Comparison of ENCODE assay signal across 32 mouse cellular contexts in genomic region chr16:20828996-20829731, GRCm38 (mm10).
DNase-seq lines count a peak whose midpoint lies in the region; ATAC-seq and TF ChIP-seq lines count a peak whose summit lies in the region.
"Had no signal": no experiment of that assay in that cellular context is flagged by ENCODE, and none has a peak within 500 bp of the region (broad histone marks: within the 10 kb centered on the region; RNA-seq: fewer than 3 reads in every experiment).

No protein-coding gene starts in this region.

- H3K9me3 ChIP-seq in intestine, embryonic 14.5 days (ENCODE audit: control insufficient read depth, low read length): no peaks in the 10 kb centered on the region
- no peaks in the 10 kb centered on the region for H3K9me3 ChIP-seq in intestine, embryonic 15.5 days
- peaks cover 2% of the 10 kb centered on the region for H3K9me3 ChIP-seq in CH12.LX (replicated peaks; ENCODE audit: low read length)
- no peaks in the 10 kb centered on the region for H3K9me3 ChIP-seq in limb, embryonic 13.5 days
- no peaks in the 10 kb centered on the region for H3K9me3 ChIP-seq in forebrain, embryonic 14.5 days (replicated peaks; ENCODE audit: control insufficient read depth, low read length)
- no peaks in the 10 kb centered on the region for H3K9me3 ChIP-seq in forebrain, embryonic 13.5 days (replicated peaks)
- no peaks in the 10 kb centered on the region for H3K9me3 ChIP-seq in hindbrain, embryonic 12.5 days (replicated peaks)
- H3K9me3 ChIP-seq: embryonic facial prominence, embryonic 12.5 days; heart, embryonic 13.5 days; stomach, embryonic 15.5 days had no signal

- TF ChIP-seq CTCF in CH12.LX (conservative IDR thresholded peaks at IDR 0.05 in 1 of 2, IDR thresholded peaks at IDR 0.05 in 1 of 2; ENCODE audit: low read depth in 2 of 2, low read length in 2 of 2): no peak

- H3K4me2 ChIP-seq in intestine, embryonic 14.5 days (ENCODE audit: low read length): no peak overlapping the region
- no peak overlapping the region for H3K4me2 ChIP-seq in intestine, embryonic 15.5 days (replicated peaks)
- H3K4me2 ChIP-seq in CH12.LX (ENCODE audit: insufficient read depth, low read depth, poor library complexity, severe bottlenecking): no peak overlapping the region
- no peak overlapping the region for H3K4me2 ChIP-seq in limb, embryonic 13.5 days (replicated peaks)
- H3K4me2 ChIP-seq in forebrain, embryonic 14.5 days (ENCODE audit: low read length): no peak overlapping the region
- no peak overlapping the region for H3K4me2 ChIP-seq in forebrain, embryonic 13.5 days
- H3K4me2 ChIP-seq in hindbrain, embryonic 12.5 days (replicated peaks): no peak overlapping the region
- H3K4me2 ChIP-seq: embryonic facial prominence, embryonic 12.5 days; heart, embryonic 13.5 days; liver, embryonic 11.5 days; stomach, embryonic 15.5 days had no signal

- DNase-seq in intestine, embryonic 14.5 days (ENCODE audit: low spot score): peak; percentile 34
- DNase-seq in CH12.LX (ENCODE audit: extremely low read depth): peak; percentile 67
- peak; percentile 93 for DNase-seq in R1 (ENCODE audit: low read depth, low spot score)
- no peak for DNase-seq in forebrain, embryonic 14.5 days (ENCODE audit: low spot score)
- DNase-seq: adrenal gland, adult 2 months; adrenal gland, postnatal 36 days; cerebellum, adult 2 months; cerebellum, postnatal 14 days; gastrocnemius, adult 2 months; gastrocnemius, postnatal 36 days; heart, adult 2 months; heart, postnatal 10 days; kidney, postnatal 14 days; layer of hippocampus, adult 9-11 months; liver, postnatal 0 days; lung, postnatal 10 days; midbrain, embryonic 14.5 days; right cerebral cortex, adult 18-20 months; thymus, adult 18-20 months; thymus, postnatal 25 days had no signal

- TF ChIP-seq POLR2A in CH12.LX (IDR thresholded peaks at IDR 0.05; ENCODE audit: low read depth, low read length): no peak

- no peak overlapping the region for H3K9ac ChIP-seq in intestine, embryonic 14.5 days (ENCODE audit: low read length)
- H3K9ac ChIP-seq in intestine, embryonic 15.5 days: no peak overlapping the region
- no peak overlapping the region for H3K9ac ChIP-seq in CH12.LX (ENCODE audit: insufficient read depth, low read depth)
- H3K9ac ChIP-seq in limb, embryonic 13.5 days: no peak overlapping the region
- no peak overlapping the region for H3K9ac ChIP-seq in forebrain, embryonic 14.5 days (ENCODE audit: low read length)
- no peak overlapping the region for H3K9ac ChIP-seq in forebrain, embryonic 13.5 days
- H3K9ac ChIP-seq in hindbrain, embryonic 12.5 days: no peak overlapping the region
- H3K9ac ChIP-seq: embryonic facial prominence, embryonic 12.5 days; heart, embryonic 13.5 days; liver, postnatal 0 days; stomach, embryonic 15.5 days had no signal

- WGBS in intestine, embryonic 14.5 days: 89% methylated on average over 5 of the region's 5 CpGs
- 79% methylated on average over 5 of the region's 5 CpGs for WGBS in intestine, embryonic 15.5 days
- 76% methylated on average over 5 of the region's 5 CpGs for WGBS in limb, embryonic 13.5 days
- WGBS in forebrain, embryonic 14.5 days: 80% methylated on average over 5 of the region's 5 CpGs
- WGBS in forebrain, embryonic 13.5 days: 81% methylated on average over 5 of the region's 5 CpGs
- WGBS in hindbrain, embryonic 12.5 days: 77% methylated on average over 5 of the region's 5 CpGs

- H3K36me3 ChIP-seq in intestine, embryonic 14.5 days (ENCODE audit: control insufficient read depth, insufficient read depth, low read length): no peaks in the 10 kb centered on the region
- H3K36me3 ChIP-seq in intestine, embryonic 15.5 days: no peaks in the 10 kb centered on the region
- peaks cover 0 to 16% of the 10 kb centered on the region in 2 experiments for H3K36me3 ChIP-seq in CH12.LX (replicated peaks in 1 of 2; ENCODE audit: control insufficient read depth in 1 of 2, insufficient read depth in 1 of 2, low read length in 1 of 2)
- H3K36me3 ChIP-seq in limb, embryonic 13.5 days: no peaks in the 10 kb centered on the region
- H3K36me3 ChIP-seq in forebrain, embryonic 14.5 days (ENCODE audit: control insufficient read depth, insufficient read depth, low read length): no peaks in the 10 kb centered on the region
- H3K36me3 ChIP-seq in forebrain, embryonic 13.5 days (ENCODE audit: poor library complexity, severe bottlenecking): no peaks in the 10 kb centered on the region
- H3K36me3 ChIP-seq in hindbrain, embryonic 12.5 days: no peaks in the 10 kb centered on the region
- H3K36me3 ChIP-seq: embryonic facial prominence, embryonic 12.5 days; heart, embryonic 13.5 days; stomach, embryonic 15.5 days had no signal

- no peak for TF ChIP-seq RAD21 in CH12.LX (IDR thresholded peaks at IDR 0.05; ENCODE audit: low read depth, low read length)

- no peak overlapping the region for H3K27ac ChIP-seq in intestine, embryonic 14.5 days (ENCODE audit: low read depth)
- no peak overlapping the region for H3K27ac ChIP-seq in intestine, embryonic 15.5 days
- H3K27ac ChIP-seq in CH12.LX (ENCODE audit: insufficient read depth, low read depth): no peak overlapping the region
- peak overlapping the region; percentile 28; the same call in 1 of the 2 replicates for H3K27ac ChIP-seq in limb, embryonic 13.5 days
- no peak overlapping the region for H3K27ac ChIP-seq in forebrain, embryonic 14.5 days (ENCODE audit: low read depth, low read length)
- no peak overlapping the region for H3K27ac ChIP-seq in forebrain, embryonic 13.5 days
- H3K27ac ChIP-seq in hindbrain, embryonic 12.5 days: no peak overlapping the region
- H3K27ac ChIP-seq: embryonic facial prominence, embryonic 12.5 days; gastrocnemius, adult 2 months; heart, adult 2 months; heart, embryonic 13.5 days; hindbrain, postnatal 0 days; macrophage; stomach, embryonic 15.5 days had no signal

- no peak for TF ChIP-seq EP300 in CH12.LX (IDR thresholded peaks at IDR 0.05; ENCODE audit: low read length)

- H3K79me2 ChIP-seq in CH12.LX (replicated peaks; ENCODE audit: control insufficient read depth, extremely low read depth, insufficient read depth, poor library complexity, severe bottlenecking): no peaks in the 10 kb centered on the region

- H3K4me3 ChIP-seq in intestine, embryonic 14.5 days (ENCODE audit: low read depth, low read length): no peak overlapping the region
- no peak overlapping the region for H3K4me3 ChIP-seq in intestine, embryonic 15.5 days (replicated peaks)
- peak overlapping the region in 2 of 3 experiments; percentile 14 to 54 for H3K4me3 ChIP-seq in CH12.LX (replicated peaks in 1 of 3; ENCODE audit: low read depth in 2 of 3, low read length in 2 of 3, poor library complexity in 1 of 3)
- H3K4me3 ChIP-seq in limb, embryonic 13.5 days: no peak overlapping the region
- H3K4me3 ChIP-seq in forebrain, embryonic 14.5 days (ENCODE audit: low read depth, low read length): no peak overlapping the region
- H3K4me3 ChIP-seq in forebrain, embryonic 13.5 days: no peak overlapping the region
- no peak overlapping the region for H3K4me3 ChIP-seq in hindbrain, embryonic 12.5 days
- H3K4me3 ChIP-seq: embryonic facial prominence, embryonic 12.5 days; gastrocnemius, adult 2 months; heart, adult 2 months; heart, embryonic 13.5 days; stomach, embryonic 15.5 days had no signal

- dilution Hi-C loops in CH12.LX (cut with MboI; ENCODE audit: extremely low pct_ligation_motif_present, extremely low pct_unique_long_range_greater_than_20kb, low sequenced_read_pairs): no loop called here

- in situ Hi-C loops in CH12.LX (cut with MboI; ENCODE audit: low pct_ligation_motif_present, low pct_unique_long_range_greater_than_20kb, low sequenced_read_pairs): no loop called here

- no peak for ATAC-seq in intestine, embryonic 14.5 days (replicated peaks; ENCODE audit: low FRiP score, low TSS enrichment, low read depth)
- no peak for ATAC-seq in intestine, embryonic 15.5 days
- no peak for ATAC-seq in limb, embryonic 13.5 days (ENCODE audit: low FRiP score, low read depth)
- ATAC-seq in forebrain, embryonic 14.5 days: no peak
- no peak for ATAC-seq in forebrain, embryonic 13.5 days
- ATAC-seq in hindbrain, embryonic 12.5 days (ENCODE audit: low FRiP score): no peak
- ATAC-seq: forebrain, embryonic 16.5 days; hindbrain, postnatal 0 days; intestine, postnatal 0 days; liver, postnatal 0 days had no signal

- H3K4me1 ChIP-seq in intestine, embryonic 14.5 days (replicated peaks; ENCODE audit: control insufficient read depth, insufficient read depth, low read length): no peaks in the 10 kb centered on the region
- H3K4me1 ChIP-seq in intestine, embryonic 15.5 days (replicated peaks): no peaks in the 10 kb centered on the region
- H3K4me1 ChIP-seq in CH12.LX (ENCODE audit: control insufficient read depth in 1 of 2, insufficient read depth in 2 of 2): peaks cover 9 to 39% of the 10 kb centered on the region in 2 experiments
- peaks cover 26% of the 10 kb centered on the region for H3K4me1 ChIP-seq in limb, embryonic 13.5 days
- no peaks in the 10 kb centered on the region for H3K4me1 ChIP-seq in forebrain, embryonic 14.5 days (ENCODE audit: control insufficient read depth, insufficient read depth, low read length)
- no peaks in the 10 kb centered on the region for H3K4me1 ChIP-seq in forebrain, embryonic 13.5 days
- H3K4me1 ChIP-seq in hindbrain, embryonic 12.5 days: no peaks in the 10 kb centered on the region
- H3K4me1 ChIP-seq: embryonic facial prominence, embryonic 12.5 days had no signal

- no peaks in the 10 kb centered on the region for H3K27me3 ChIP-seq in intestine, embryonic 14.5 days (replicated peaks; ENCODE audit: control insufficient read depth, insufficient read depth, low read length)
- H3K27me3 ChIP-seq in intestine, embryonic 15.5 days (replicated peaks): no peaks in the 10 kb centered on the region
- no peaks in the 10 kb centered on the region for H3K27me3 ChIP-seq in CH12.LX (replicated peaks)
- H3K27me3 ChIP-seq in limb, embryonic 13.5 days: no peaks in the 10 kb centered on the region
- H3K27me3 ChIP-seq in forebrain, embryonic 14.5 days (replicated peaks; ENCODE audit: control insufficient read depth, insufficient read depth, low read length): no peaks in the 10 kb centered on the region
- H3K27me3 ChIP-seq in forebrain, embryonic 13.5 days: no peaks in the 10 kb centered on the region
- H3K27me3 ChIP-seq in hindbrain, embryonic 12.5 days: no peaks in the 10 kb centered on the region
- H3K27me3 ChIP-seq: embryonic facial prominence, embryonic 12.5 days; heart, embryonic 13.5 days; stomach, embryonic 15.5 days had no signal

TF ChIP-seq in CH12.LX, 34 proteins besides CTCF, POLR2A, EP300 and RAD21 (continues in another document):
- TF ChIP-seq RCOR1 (conservative IDR thresholded peaks at IDR 0.05; ENCODE audit: low read depth, low read length) (no peak), CHD1 (IDR thresholded peaks at IDR 0.05; ENCODE audit: low read depth, low read length) (no peak), TBP (conservative IDR thresholded peaks at IDR 0.05; ENCODE audit: low read depth, low read length) (no peak), ZNF384 (IDR thresholded peaks at IDR 0.05; ENCODE audit: low read depth, low read length) (no peak), JUN (IDR thresholded peaks at IDR 0.05; ENCODE audit: insufficient read depth, low read depth, low read length) (no peak), MAZ (IDR thresholded peaks at IDR 0.05; ENCODE audit: low read depth, low read length) (no peak), NELFE (IDR thresholded peaks at IDR 0.05; ENCODE audit: low read depth, low read length) (no peak), MEF2A (IDR thresholded peaks at IDR 0.05; ENCODE audit: borderline replicate concordance, low read depth, low read length) (no peak)

Comparison
In these comparisons a context has a peak if more than half of its experiments do, and no peak if none do; other contexts are left out.
1. H3K4me3 ChIP-seq: peak in CH12.LX (2 of 3); none in intestine, embryonic 14.5 days (single experiment), intestine, embryonic 15.5 days (single experiment), limb, embryonic 13.5 days (single experiment), forebrain, embryonic 14.5 days (single experiment), forebrain, embryonic 13.5 days (single experiment) and hindbrain, embryonic 12.5 days (single experiment).